Mouse (Mus musculus) megakaryocyte progenitor cell, adult 5-6 weeks (primary cell): ENCODE measurements around the gene Dtwd1. TPM values are rescaled to one million over a fixed set of nuclear protein-coding genes. Genes with fewer than 3 reads are reported as not detected.
"Not testable (repeated sequence)": the region's sequence is repeated elsewhere in the genome, so short reads cannot be mapped to it uniquely, and the experiment has no call there.

Experiments used
- ATAC-seq: replicated peaks from 2 replicates; pipeline ENCODE4 v1.8.0; 2016; ENCODE audit warnings: mild to moderate bottlenecking, moderate TSS enrichment, inconsistent platforms; ENCODE audit not compliant: poor library complexity
- total RNA-seq, 2 experiments: library from RNA; stranded (forward) in 1 of 2; stranded (reverse) in 1 of 2; fragments of 157-497, 149-512 nt in 1 of 2; fragments of 200-1000 nt in 1 of 2; gene quantifications; 2 replicates each; pipeline versions ENCODE4 v1.2.3 to v1.2.4; 2015 to 2017

The Dtwd1 gene
- total RNA-seq (2015) (22.4 and 28.3 TPM in 2 replicates), total RNA-seq (2017) (21.7 and 24.3 TPM in 2 replicates)

DNA sequence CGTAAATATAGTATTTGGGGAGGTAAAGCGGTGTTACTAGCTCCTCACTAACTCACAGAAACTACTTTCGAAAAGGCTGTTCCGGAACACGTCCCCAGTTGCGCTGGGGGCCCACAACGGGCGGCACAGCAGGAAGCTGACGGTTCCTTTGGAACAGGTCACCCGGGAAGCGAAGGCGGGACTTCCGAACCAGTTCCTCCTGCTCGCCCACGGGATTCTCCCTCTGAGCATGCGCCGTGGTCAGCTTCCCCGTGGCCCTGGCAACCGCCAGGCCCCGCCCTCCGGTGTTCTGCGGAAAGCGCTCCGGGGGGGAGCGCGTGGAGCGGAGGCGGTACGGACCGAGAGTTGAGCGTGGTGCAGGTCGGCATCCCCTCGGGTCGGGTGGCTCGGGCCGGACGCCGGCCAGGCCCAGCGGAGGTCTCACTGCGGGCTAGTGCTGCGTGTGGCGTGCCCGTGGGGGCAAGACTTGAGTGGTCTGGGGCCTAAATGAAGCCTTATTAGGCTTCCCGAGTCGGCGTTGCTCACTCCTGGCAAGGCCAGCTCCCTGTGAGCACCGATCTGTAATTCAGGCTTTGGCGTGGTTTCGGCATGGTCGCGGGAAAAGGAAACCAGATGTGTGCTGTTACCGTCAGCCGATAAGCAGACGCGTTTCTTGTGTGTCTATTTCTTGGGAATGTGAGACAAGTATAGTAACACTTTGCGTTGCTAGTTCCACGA, at the start of gene Dtwd1, which contains the start of gene Fam227b:
Gene Dtwd1 (plus strand): TSS at position 287 of the 717 bp plus-strand sequence.
Gene Fam227b (minus strand): TSS at position 150 of the 717 bp plus-strand sequence.
- ATAC-seq: peak; percentile 95

DNA sequence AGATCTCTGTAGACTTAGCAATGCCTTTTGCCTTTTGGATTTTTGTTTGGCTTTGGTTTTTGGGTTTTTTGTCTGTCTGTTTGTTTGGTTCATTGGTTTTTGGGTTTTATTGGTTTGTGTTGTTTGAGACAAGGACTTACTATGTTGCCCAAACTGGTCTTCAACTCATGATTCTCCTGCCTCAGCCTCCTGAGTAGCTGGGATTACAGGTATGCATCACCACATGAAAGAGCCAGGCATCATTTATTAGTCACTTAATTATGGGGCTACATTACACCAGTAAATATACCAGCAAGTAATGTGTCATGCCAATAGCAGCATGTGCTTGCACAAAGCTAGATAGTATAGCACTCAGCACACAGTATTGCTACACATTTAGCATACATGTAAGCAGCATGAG, 4.2 kb upstream of the Dtwd1 start:
- ATAC-seq: no peak

DNA sequence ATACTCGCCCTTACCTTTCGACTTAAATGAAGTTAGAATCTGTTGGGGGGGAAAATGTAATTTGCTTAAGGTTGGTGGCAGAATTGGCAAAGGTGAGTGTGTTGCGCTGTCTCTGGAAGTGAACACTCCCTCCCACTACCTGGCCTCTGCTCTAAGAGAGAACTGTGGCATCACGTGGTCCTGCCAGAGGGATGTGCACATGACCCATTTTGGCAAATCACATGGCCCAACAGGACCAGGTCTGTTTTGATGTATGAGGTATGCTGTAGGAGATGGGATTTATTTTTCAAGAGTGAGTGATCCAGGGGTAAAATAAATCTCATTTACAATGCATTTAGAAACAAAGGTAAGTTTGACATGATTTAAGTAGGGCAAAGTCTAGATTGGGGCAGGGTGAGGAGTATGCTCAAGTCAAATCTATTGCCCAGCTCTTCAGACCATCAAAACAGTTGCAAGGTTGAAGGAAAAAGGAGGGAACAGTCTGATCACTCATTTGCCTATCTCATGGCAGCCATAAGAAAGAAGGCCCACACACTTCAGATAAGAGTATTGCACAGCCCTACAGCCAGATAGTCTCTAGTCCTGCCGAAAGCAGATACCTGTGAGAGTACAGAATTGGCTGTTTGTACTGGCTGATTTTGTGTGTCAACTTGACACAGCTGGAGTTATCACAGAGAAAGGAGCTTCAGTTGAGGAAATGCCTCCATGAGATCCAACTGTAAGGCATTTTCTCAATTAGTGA, 13.5 kb downstream of the Dtwd1 start:
- ATAC-seq: peak; percentile 100

DNA sequence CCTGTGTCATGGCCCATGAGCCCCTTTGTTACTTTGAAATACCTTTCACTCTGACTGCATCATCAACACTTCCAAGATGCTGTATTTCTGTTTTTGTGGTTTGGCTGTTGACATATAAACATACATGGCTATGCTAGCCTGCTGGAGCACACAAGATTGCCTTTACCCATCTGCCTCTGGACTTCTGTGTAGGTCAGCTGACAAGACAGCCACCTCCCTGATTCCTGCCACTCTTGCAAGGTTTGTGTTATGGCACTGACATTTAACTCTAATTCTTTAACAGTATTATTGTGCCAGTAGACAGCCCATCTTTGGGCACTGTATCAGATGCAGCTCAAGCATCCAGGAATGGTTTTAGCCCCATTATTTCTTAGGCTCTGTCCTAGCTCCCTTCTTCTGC, 14.4 kb downstream of the Dtwd1 start:
- ATAC-seq: peak; percentile 27; the same call in 1 of the 2 replicates

DNA sequence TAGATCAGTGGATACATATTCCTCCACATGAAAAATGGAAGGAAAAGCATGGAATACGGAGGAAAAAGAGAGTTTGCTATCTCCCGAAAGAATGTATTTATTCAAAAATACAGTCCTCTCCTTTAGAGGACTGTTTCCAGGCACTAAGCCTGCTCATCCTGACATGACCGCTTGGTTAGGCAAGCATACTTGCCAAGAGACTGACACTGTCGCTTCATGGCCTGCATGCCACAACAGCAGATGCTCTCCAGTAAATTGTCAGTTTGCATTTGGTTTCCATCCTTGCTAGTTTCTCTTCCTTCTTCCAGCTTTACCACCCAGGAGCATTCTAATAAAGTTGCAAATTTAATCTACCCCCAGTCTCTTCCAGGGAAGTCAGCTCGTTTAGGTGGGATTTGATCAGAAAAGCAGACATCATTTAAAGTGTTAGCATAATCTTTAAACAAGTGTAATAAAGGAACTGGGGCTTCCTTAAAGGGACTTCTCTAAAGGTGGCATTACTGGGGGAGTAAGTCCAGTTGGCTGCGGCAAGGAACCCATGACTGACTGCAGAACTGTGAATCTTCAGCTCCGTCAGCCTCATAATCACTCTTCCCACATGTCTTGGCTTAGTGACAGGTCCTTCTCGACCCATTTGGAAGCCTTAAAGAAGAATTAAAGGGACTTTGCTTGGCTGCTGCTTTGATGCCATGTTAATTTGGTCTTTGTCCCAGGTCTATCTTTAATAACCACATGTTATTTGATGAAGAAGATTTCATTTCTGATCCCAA, 15.1 kb downstream of the Dtwd1 start:
- no peak for ATAC-seq

DNA sequence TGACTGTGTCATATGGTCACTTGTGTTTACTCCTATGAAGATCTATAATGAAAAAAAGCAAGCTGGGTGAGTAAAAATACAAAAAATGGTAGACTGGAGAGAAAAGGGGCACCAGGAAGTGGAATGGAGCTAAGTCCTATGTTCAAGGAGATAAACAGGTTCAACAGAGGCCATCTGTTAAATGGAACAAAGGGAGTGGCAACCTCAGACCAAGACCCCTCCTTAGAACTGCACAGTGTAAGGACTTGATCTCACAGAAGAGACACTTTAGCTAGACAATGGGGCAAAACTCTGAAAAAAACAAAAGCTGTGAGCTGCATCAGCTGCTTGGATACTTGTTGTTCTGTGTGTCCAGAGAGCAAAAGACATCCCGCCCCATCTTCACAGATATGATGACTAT, 19.5 kb downstream of the Dtwd1 start:
- no peak for ATAC-seq

DNA sequence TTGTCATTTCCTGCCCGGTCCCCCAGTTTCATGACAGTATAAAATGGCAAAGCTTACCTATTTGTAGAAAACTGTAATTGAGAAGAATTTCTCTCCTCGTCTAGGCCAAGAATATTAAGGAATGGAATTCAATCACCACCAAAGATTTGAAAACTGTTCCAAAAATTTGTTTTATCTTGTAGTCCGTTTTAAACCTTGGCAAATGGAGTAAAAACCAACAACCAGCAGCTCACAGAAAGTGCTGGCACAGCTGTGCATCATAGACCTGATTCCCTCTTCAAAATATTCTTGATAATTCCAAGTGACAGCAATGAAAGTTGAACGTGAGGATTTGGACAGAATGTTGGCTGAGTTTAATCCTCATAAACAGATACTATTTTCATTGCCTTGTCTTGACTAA, 39.4 kb downstream of the Dtwd1 start:
- no peak for ATAC-seq

DNA sequence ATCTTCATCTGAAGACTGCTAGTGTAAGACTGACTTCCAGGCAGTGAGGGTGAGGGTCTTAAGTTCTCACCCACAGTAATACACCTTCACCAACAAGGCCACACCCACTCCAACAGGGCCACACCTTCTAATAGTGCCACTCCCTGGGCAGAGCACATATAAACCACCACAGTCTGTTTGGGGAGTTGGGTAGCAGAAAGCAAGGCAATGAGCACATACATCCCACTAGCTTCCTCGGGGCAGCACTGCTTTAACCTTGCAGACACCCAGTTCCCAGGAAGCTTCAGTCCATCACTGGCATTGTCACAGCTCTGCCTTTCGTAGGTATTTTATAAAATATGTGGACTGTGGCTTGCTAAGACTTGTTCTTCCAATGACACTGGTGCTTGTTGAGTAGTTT, 40.2 kb downstream of the Dtwd1 start:
- no peak for ATAC-seq

DNA sequence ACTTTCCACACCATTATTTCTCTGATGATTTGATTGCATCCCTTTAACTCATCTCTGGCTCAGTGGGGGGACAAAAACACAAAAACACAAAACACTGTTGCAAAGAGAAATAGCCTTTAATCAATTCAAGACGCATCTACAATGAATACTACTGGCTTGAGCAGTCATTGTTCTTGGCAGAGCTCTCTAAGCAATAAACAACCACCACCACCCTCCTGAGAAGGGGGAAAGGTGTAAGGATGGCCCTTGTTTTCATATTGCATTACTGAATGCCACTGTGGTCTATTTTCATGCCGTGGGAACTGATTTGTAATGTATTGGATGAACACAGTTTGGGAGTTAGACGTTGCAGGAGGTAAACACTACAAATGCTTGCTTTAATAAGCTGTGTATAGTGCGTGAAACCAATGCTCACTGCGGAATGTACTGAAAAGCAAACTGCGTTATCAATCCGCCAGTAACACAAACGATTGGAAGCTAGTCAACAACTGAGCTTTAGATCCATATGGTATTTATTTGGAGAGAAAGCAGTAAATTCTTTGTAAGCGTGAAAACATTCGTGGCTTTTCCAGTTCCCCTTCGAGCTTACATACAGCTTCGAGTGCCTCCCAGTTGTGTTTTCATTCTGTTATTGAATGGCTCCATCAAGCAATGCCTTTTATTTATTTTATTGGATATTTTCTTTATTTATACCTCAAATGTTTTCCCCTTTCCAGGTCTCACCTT, 43.9 kb downstream of the Dtwd1 start:
- no peak for ATAC-seq

DNA sequence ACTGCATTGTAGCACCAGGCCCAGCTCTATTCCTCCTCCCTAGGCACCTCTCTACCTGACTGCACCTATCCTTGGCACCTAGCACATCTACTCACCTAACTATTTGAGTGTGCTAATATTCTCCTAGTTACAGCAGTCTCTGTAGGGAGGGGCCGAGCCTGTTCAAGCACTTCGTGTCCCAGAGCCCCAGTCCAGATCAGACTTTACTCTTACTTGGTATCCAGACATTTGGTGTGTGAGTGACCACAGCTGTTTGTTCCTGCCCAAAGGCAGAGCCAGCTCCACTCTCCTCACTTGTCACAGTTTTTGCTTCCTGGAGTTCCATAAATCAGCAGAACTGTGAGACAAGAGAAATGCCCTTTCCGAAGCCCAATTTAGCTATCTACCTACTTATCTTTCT, 47.0 kb downstream of the Dtwd1 start:
- no peak for ATAC-seq

DNA sequence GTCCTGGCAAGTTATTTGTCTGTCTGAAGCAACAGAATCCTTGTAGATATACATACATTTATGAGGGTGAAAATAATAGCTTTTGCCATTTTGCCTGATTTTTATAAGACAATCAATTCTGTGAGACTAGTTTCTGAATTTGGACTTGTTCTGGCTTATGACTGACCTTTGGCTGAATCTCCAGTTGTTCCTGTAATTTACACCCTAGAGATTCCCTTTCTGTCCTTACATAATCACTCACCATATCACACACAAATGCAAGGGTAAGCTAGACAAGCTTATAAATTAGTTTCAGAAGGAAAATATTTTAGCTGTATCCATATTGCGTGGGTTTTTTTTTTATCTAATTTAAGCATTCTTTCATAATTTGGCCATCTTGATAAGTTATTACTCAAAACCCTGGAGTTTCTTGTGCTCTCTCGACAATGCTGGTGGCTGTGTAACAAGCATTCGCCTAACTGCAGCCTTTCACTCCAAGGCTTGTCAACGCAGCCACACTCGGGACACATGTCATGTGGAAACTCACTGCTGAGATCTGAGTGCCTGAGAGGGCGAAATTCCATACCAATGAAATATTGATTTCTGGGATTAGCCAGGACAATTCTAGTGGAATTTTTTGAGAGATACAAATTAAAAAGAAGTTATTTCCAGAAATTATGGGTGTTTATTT, 59.2 kb downstream of the Dtwd1 start:
- ATAC-seq: no peak

DNA sequence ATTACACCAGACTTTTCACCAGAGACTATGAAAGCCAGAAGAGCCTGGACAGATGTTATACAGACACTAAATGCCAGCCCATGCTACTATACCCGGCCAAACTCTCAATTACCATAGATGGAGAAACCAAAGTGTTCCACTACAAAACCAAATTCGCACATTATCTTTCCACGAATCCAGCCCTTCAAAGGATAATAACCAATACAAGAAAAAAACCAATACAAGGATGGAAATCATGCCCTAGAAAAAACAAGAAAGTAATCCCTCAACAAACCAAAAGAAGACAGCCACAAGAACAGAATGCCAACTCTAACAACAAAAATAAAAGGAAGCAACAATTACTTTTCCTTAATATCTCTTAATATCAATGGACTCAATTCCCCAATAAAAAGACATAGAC, 62.9 kb downstream of the Dtwd1 start, which contains the start of gene Gm17555:
Gene Gm17555 (plus strand): TSS at position 301 of the 400 bp plus-strand sequence.
- not testable (repeated sequence) for ATAC-seq

Other genes with a start within 250 kb of the Dtwd1 start
- gene Fgf7, start 117.5 kb upstream of the Dtwd1 start, total RNA-seq (2015): not detected in 2 replicates
- not detected in 2 replicates for gene Fgf7, start 117.5 kb upstream of the Dtwd1 start, total RNA-seq (2017)
- not detected in 2 replicates for gene Fam227b, start 137 bp upstream of the Dtwd1 start, total RNA-seq (2015)
- gene Fam227b, start 137 bp upstream of the Dtwd1 start, total RNA-seq (2017): not detected in 2 replicates
- 0.12 TPM in 1 of 2 replicates, not detected in the other for gene Gm17555, start 63.0 kb downstream of the Dtwd1 start, total RNA-seq (2015)
- gene Gm17555, start 63.0 kb downstream of the Dtwd1 start, total RNA-seq (2017): not detected in 2 replicates